Mouse (Mus musculus) myocyte (in vitro differentiated cells): ENCODE results near the gene Ugt2b38. TPM values are rescaled to one million over a fixed set of nuclear protein-coding genes. Genes with fewer than 3 reads are reported as not detected.

Source experiments
- H3K27me3 ChIP-seq: one replicate; pipeline ENCODE4 v1.6.1; 2011; ENCODE audit not compliant: control insufficient read depth, insufficient read depth, insufficient read length
- H3K36me3 ChIP-seq: one replicate; pipeline ENCODE4 v1.6.1; 2011; ENCODE audit not compliant: control insufficient read depth, insufficient read depth
- H3K4me2 ChIP-seq: one replicate; pipeline ENCODE4 v1.6.1; 2011; ENCODE audit warnings: low read depth, control low read depth
- H3K4me3 ChIP-seq: one replicate; pipeline ENCODE4 v1.5.1; 2011; ENCODE audit warnings: mild to moderate bottlenecking, control low read depth, moderate library complexity
- H3K79me2 ChIP-seq: one replicate; pipeline ENCODE4 v1.6.1; 2011; ENCODE audit not compliant: control insufficient read depth, insufficient read depth
- H3ac ChIP-seq: one replicate; pipeline ENCODE4 v1.6.1; 2011; ENCODE audit not compliant: control insufficient read depth, insufficient read length
- CEBPB ChIP-seq: IDR thresholded peaks from 2 replicates; pipeline ENCODE4 v1.6.1; 2011; ENCODE audit warnings: mild to moderate bottlenecking, moderate library complexity; ENCODE audit not compliant: poor library complexity, insufficient read depth, severe bottlenecking
- E2F4 ChIP-seq: IDR thresholded peaks from one replicate; pipeline ENCODE4 v1.6.1; 2011; ENCODE audit warnings: mild to moderate bottlenecking, control low read depth, moderate library complexity; ENCODE audit not compliant: insufficient read depth
- MAX ChIP-seq: IDR thresholded peaks from one replicate; pipeline ENCODE4 v1.6.1; 2011; ENCODE audit warnings: low read depth, mild to moderate bottlenecking, control low read depth
- MYOD1 ChIP-seq, 3 experiments: IDR thresholded peaks; one replicate each; pipeline ENCODE4 v1.6.1; 2011; ENCODE audit warnings: control low read depth in 2 of 3, low read depth in 2 of 3, mild to moderate bottlenecking in 2 of 3, moderate library complexity in 1 of 3; ENCODE audit not compliant: insufficient read length in 2 of 3, control insufficient read depth in 1 of 3
- MYOG ChIP-seq, 3 experiments: IDR thresholded peaks; one replicate each; pipeline ENCODE4 v1.6.1; 2011; ENCODE audit warnings: control low read depth in 2 of 3, low read depth in 2 of 3, mild to moderate bottlenecking in 2 of 3; ENCODE audit not compliant: insufficient read length in 2 of 3, control insufficient read depth in 1 of 3, insufficient read depth in 1 of 3
- POLR2A ChIP-seq: IDR thresholded peaks from one replicate; pipeline ENCODE4 v1.6.1; 2011; ENCODE audit warnings: low read depth, mild to moderate bottlenecking, control low read depth, moderate library complexity; ENCODE audit not compliant: insufficient read length
- POLR2AphosphoS2 ChIP-seq: IDR thresholded peaks from one replicate; pipeline ENCODE4 v1.6.1; 2011; ENCODE audit warnings: low read depth, control low read depth; ENCODE audit not compliant: insufficient read length
- REST ChIP-seq: IDR thresholded peaks from one replicate; pipeline ENCODE4 v1.6.1; 2011; ENCODE audit warnings: mild to moderate bottlenecking, control low read depth, moderate library complexity; ENCODE audit not compliant: insufficient read depth, insufficient read length
- SRF ChIP-seq: IDR thresholded peaks from one replicate; pipeline ENCODE4 v1.6.1; 2011; ENCODE audit warnings: low read depth; ENCODE audit not compliant: control insufficient read depth, insufficient read length
- TCF12 ChIP-seq: IDR thresholded peaks from one replicate; pipeline ENCODE4 v1.6.1; 2011; ENCODE audit warnings: mild to moderate bottlenecking, control low read depth; ENCODE audit not compliant: poor library complexity, insufficient read depth, severe bottlenecking
- TCF3 ChIP-seq: IDR thresholded peaks from one replicate; pipeline ENCODE4 v1.6.1; 2011; ENCODE audit warnings: low read depth, control low read depth; ENCODE audit not compliant: insufficient read length
- USF1 ChIP-seq: IDR thresholded peaks from one replicate; pipeline ENCODE4 v1.6.1; 2011; ENCODE audit warnings: low read depth, mild to moderate bottlenecking, control low read depth, moderate library complexity
- polyA plus RNA-seq: library from polyadenylated mRNA; unstranded; fragments of >200 nt; fragmentation: generic; extraction: Trizol; gene quantifications from one replicate; pipeline ENCODE4 v1.2.1, GENCODE M21; 2012; ENCODE audit warnings: missing spikeins

Gene Ugt2b38
- polyA plus RNA-seq, 1 experiment, result not detected

GRCm38 (mm10) chr5:87436264-87436663, 12.3 kb upstream of the Ugt2b38 start:
- TF ChIP-seq POLR2A, result no peak
- TF ChIP-seq SRF, result no peak
- Histone ChIP-seq H3K4me3 (no peak overlapping the region), H3K27me3 (no peaks in the 10 kb centered on the region)

GRCm38 (mm10) chr5:87425676-87426075, 1.7 kb upstream of the Ugt2b38 start:
- TF ChIP-seq TCF3 (no peak), E2F4 (no peak), MAX (no peak), MYOG (IDR thresholded peaks at IDR 0.05; ENCODE audit: control insufficient read depth in 1 of 3, insufficient read depth in 1 of 3, insufficient read length in 2 of 3, low read depth in 2 of 3) (no peak), MYOD1 (IDR thresholded peaks at IDR 0.05; ENCODE audit: control insufficient read depth in 1 of 3, insufficient read length in 2 of 3, low read depth in 2 of 3) (no peak), REST (no peak), USF1 (no peak), CEBPB (no peak)
- H3K79me2 ChIP-seq, result no peaks in the 10 kb centered on the region
- H3K4me3 ChIP-seq, result no peak overlapping the region

More at GRCm38 (mm10) chr5:87436264-87436663, 12.3 kb upstream of the Ugt2b38 start:
- H3ac ChIP-seq, result no peak overlapping the region
- H3K79me2 ChIP-seq, result no peaks in the 10 kb centered on the region
- no peak overlapping the region for H3K4me2 ChIP-seq
- no peaks in the 10 kb centered on the region for H3K36me3 ChIP-seq

GRCm38 (mm10) chr5:87396968-87397367, 27.0 kb downstream of the Ugt2b38 start:
- TF ChIP-seq TCF3 (no peak), TCF12 (no peak), POLR2A (no peak), USF1 (no peak), E2F4 (no peak), MAX (no peak), SRF (no peak), CEBPB (no peak), POLR2AphosphoS2 (no peak), REST (no peak), MYOG (IDR thresholded peaks at IDR 0.05; ENCODE audit: control insufficient read depth in 1 of 3, insufficient read depth in 1 of 3, insufficient read length in 2 of 3, low read depth in 2 of 3) (no peak), MYOD1 (IDR thresholded peaks at IDR 0.05; ENCODE audit: control insufficient read depth in 1 of 3, insufficient read length in 2 of 3, low read depth in 2 of 3) (no peak)
- Histone ChIP-seq H3K27me3 (no peaks in the 10 kb centered on the region), H3K79me2 (no peaks in the 10 kb centered on the region), H3K36me3 (no peaks in the 10 kb centered on the region), H3ac (no peak overlapping the region), H3K4me2 (no peak overlapping the region), H3K4me3 (no peak overlapping the region)

More at GRCm38 (mm10) chr5:87425676-87426075, 1.7 kb upstream of the Ugt2b38 start:
- Histone ChIP-seq H3K4me2 (no peak overlapping the region), H3K27me3 (no peaks in the 10 kb centered on the region), H3ac (no peak overlapping the region), H3K36me3 (no peaks in the 10 kb centered on the region)

GRCm38 (mm10) chr5:87390818-87391217, 33.2 kb downstream of the Ugt2b38 start:
- Histone ChIP-seq H3K79me2 (no peaks in the 10 kb centered on the region), H3ac (no peak overlapping the region), H3K27me3 (no peaks in the 10 kb centered on the region), H3K4me2 (no peak overlapping the region), H3K36me3 (no peaks in the 10 kb centered on the region), H3K4me3 (no peak overlapping the region)
- no peak for TF ChIP-seq REST
- no peak for TF ChIP-seq MAX
- TF ChIP-seq SRF, result no peak
- no peak for TF ChIP-seq CEBPB
- no peak for TF ChIP-seq POLR2AphosphoS2
- TF ChIP-seq USF1, result no peak
- TF ChIP-seq TCF3, result no peak
- TF ChIP-seq MYOG (IDR thresholded peaks at IDR 0.05; ENCODE audit: control insufficient read depth in 1 of 3, insufficient read depth in 1 of 3, insufficient read length in 2 of 3, low read depth in 2 of 3), result no peak

- TF ChIP-seq POLR2A (no peak), TCF12 (no peak), E2F4 (no peak), TCF3 (no peak), MAX (no peak), SRF (no peak), POLR2AphosphoS2 (no peak), CEBPB (no peak), REST (no peak), USF1 (no peak), MYOG (IDR thresholded peaks at IDR 0.05; ENCODE audit: control insufficient read depth in 1 of 3, insufficient read depth in 1 of 3, insufficient read length in 2 of 3, low read depth in 2 of 3) (no peak), MYOD1 (IDR thresholded peaks at IDR 0.05; ENCODE audit: control insufficient read depth in 1 of 3, insufficient read length in 2 of 3, low read depth in 2 of 3) (no peak)
- Histone ChIP-seq H3K4me3 (no peak overlapping the region), H3K27me3 (no peaks in the 10 kb centered on the region), H3K4me2 (no peak overlapping the region), H3ac (no peak overlapping the region), H3K79me2 (no peaks in the 10 kb centered on the region), H3K36me3 (no peaks in the 10 kb centered on the region)
Measured at GRCm38 (mm10) chr5:87380234-87380633, 43.8 kb downstream of the Ugt2b38 start.
